Mouse (Mus musculus) embryo, embryonic 11 days (tissue): ENCODE results near the gene Olfml1.

Source experiments
- DNase-seq: peaks from one replicate; pipeline ENCODE4 v3.0.0-alpha.2; 2015

Olfml1 gene

GRCm38 (mm10) chr7:107567261-107567671 is at the start of gene Olfml1:
Olfml1 (plus strand) TSS chr7:107567446.
- peak; percentile 78 for DNase-seq

- no peak for DNase-seq
Observed at GRCm38 (mm10) chr7:107519256-107520025, 47.8 kb upstream of the Olfml1 start.

- DNase-seq = no peak
Observed at GRCm38 (mm10) chr7:107521411-107521810, 45.8 kb upstream of the Olfml1 start.

GRCm38 (mm10) chr7:107526299-107526698 is 40.9 kb upstream of the Olfml1 start:
- peak; percentile 55 for DNase-seq

GRCm38 (mm10) chr7:107528169-107528772 is 39.0 kb upstream of the Olfml1 start:
- DNase-seq = no peak

- no peak for DNase-seq
Observed at GRCm38 (mm10) chr7:107529364-107529763, 37.9 kb upstream of the Olfml1 start.

- DNase-seq = no peak
Observed at GRCm38 (mm10) chr7:107535311-107535710, 31.9 kb upstream of the Olfml1 start.

GRCm38 (mm10) chr7:107536516-107536915 is 30.7 kb upstream of the Olfml1 start:
- no peak for DNase-seq

- DNase-seq = no peak
Observed at GRCm38 (mm10) chr7:107540034-107540433, 27.2 kb upstream of the Olfml1 start.

GRCm38 (mm10) chr7:107545011-107545410 is 22.2 kb upstream of the Olfml1 start:
- DNase-seq = no peak

GRCm38 (mm10) chr7:107547872-107548271 is 19.4 kb upstream of the Olfml1 start:
- DNase-seq = no peak

GRCm38 (mm10) chr7:107553461-107553860 is 13.8 kb upstream of the Olfml1 start:
- DNase-seq = no peak

- no peak for DNase-seq
Observed at GRCm38 (mm10) chr7:107555906-107556305, 11.3 kb upstream of the Olfml1 start.

- no peak for DNase-seq
Observed at GRCm38 (mm10) chr7:107560675-107561074, 6.6 kb upstream of the Olfml1 start.

GRCm38 (mm10) chr7:107561584-107561983 is 5.7 kb upstream of the Olfml1 start:
- no peak for DNase-seq

- DNase-seq = peak; percentile 14
Observed at GRCm38 (mm10) chr7:107563727-107564126, 3.5 kb upstream of the Olfml1 start.

- no peak for DNase-seq
Observed at GRCm38 (mm10) chr7:107567674-107568073, 428 bp downstream of the Olfml1 start.

GRCm38 (mm10) chr7:107568971-107569370 is 1.7 kb downstream of the Olfml1 start:
- no peak for DNase-seq

- DNase-seq = no peak
Observed at GRCm38 (mm10) chr7:107573856-107574255, 6.6 kb downstream of the Olfml1 start.

- no peak for DNase-seq
Observed at GRCm38 (mm10) chr7:107574276-107574675, 7.0 kb downstream of the Olfml1 start.

GRCm38 (mm10) chr7:107592641-107593040 is 25.4 kb downstream of the Olfml1 start:
- no peak for DNase-seq

- DNase-seq = no peak
Observed at GRCm38 (mm10) chr7:107593904-107594303, 26.7 kb downstream of the Olfml1 start.

GRCm38 (mm10) chr7:107594325-107594856 is 27.1 kb downstream of the Olfml1 start:
- DNase-seq = peak; percentile 72

- DNase-seq = peak; percentile 90
Observed at GRCm38 (mm10) chr7:107594857-107595402, 27.7 kb downstream of the Olfml1 start, which contains the start of gene Ppfibp2. Ppfibp2 (plus strand) TSS chr7:107595207.
